Mouse (Mus musculus) bone marrow macrophage, adult 2 months (primary cell): ENCODE results near the gene Olfr95.

Source experiments
- CTCF ChIP-seq: IDR thresholded peaks from 2 replicates; pipeline ENCODE4 v1.5.1; 2012; ENCODE audit warnings: low read depth, mild to moderate bottlenecking, low read length, moderate library complexity
- POLR2A ChIP-seq: IDR thresholded peaks from 2 replicates; pipeline ENCODE4 v1.6.1; 2012; ENCODE audit warnings: mild to moderate bottlenecking, low read depth, low read length, borderline replicate concordance

- TF ChIP-seq CTCF, result no peak
- no peak for TF ChIP-seq POLR2A
Measured at GRCm38 (mm10) chr17:37221879-37222278, 9.0 kb upstream of the Olfr95 start.
